In genomic region chr15:89468577-89468976, GRCm38 (mm10) we compare ENCODE assay signal across 10 mouse cellular contexts. TPM values are rescaled to one million over a fixed set of nuclear protein-coding genes. Genes with fewer than 3 reads are reported as not detected.
DNase-seq lines count a peak whose midpoint lies in the region; ATAC-seq and TF ChIP-seq lines count a peak whose summit lies in the region.
"Had no signal": no experiment of that assay in that cellular context is flagged by ENCODE, and none has a peak within 500 bp of the region (broad histone marks: within the 10 kb centered on the region; RNA-seq: fewer than 3 reads in every experiment).

No protein-coding gene starts in this region.

- WGBS in intestine, postnatal 0 days = 34% methylated on average over 2 of the region's 2 CpGs
- WGBS in intestine, embryonic 15.5 days = 34% methylated on average over 2 of the region's 2 CpGs

- no peak overlapping the region for H3K27ac ChIP-seq in intestine, postnatal 0 days (ENCODE audit: low read depth, low read length)
- no peak overlapping the region for H3K27ac ChIP-seq in intestine, embryonic 15.5 days
- H3K27ac ChIP-seq: heart, embryonic 13.5 days had no signal

- no peaks in the 10 kb centered on the region for H3K9me3 ChIP-seq in intestine, postnatal 0 days (ENCODE audit: control insufficient read depth)
- no peaks in the 10 kb centered on the region for H3K9me3 ChIP-seq in intestine, embryonic 15.5 days
- H3K9me3 ChIP-seq: heart, embryonic 13.5 days had no signal

- TF ChIP-seq CTCF in intestine, postnatal 0 days (IDR thresholded peaks at IDR 0.05; ENCODE audit: low read depth) = peak; percentile 78

- no peaks in the 10 kb centered on the region for H3K4me1 ChIP-seq in intestine, postnatal 0 days (replicated peaks; ENCODE audit: control insufficient read depth, insufficient read depth, low read length)
- no peaks in the 10 kb centered on the region for H3K4me1 ChIP-seq in intestine, embryonic 15.5 days (replicated peaks)
- H3K4me1 ChIP-seq: heart, embryonic 13.5 days had no signal

- no peaks in the 10 kb centered on the region for H3K27me3 ChIP-seq in intestine, postnatal 0 days (replicated peaks; ENCODE audit: control insufficient read depth, insufficient read depth, low read length)
- no peaks in the 10 kb centered on the region for H3K27me3 ChIP-seq in intestine, embryonic 15.5 days (replicated peaks)
- H3K27me3 ChIP-seq: heart, embryonic 13.5 days had no signal

- ATAC-seq in intestine, postnatal 0 days = no peak
- ATAC-seq in intestine, embryonic 15.5 days = no peak
- ATAC-seq in common myeloid progenitor, adult 5-6 weeks (replicated peaks; ENCODE audit: low read depth, poor library complexity, severe bottlenecking) = peak; percentile 77

- H3K36me3 ChIP-seq in intestine, postnatal 0 days (ENCODE audit: control insufficient read depth, insufficient read depth) = no peaks in the 10 kb centered on the region
- no peaks in the 10 kb centered on the region for H3K36me3 ChIP-seq in intestine, embryonic 15.5 days
- H3K36me3 ChIP-seq: heart, embryonic 13.5 days had no signal

- no peak overlapping the region for H3K4me3 ChIP-seq in intestine, postnatal 0 days (ENCODE audit: low read depth, low read length)
- no peak overlapping the region for H3K4me3 ChIP-seq in intestine, embryonic 15.5 days (replicated peaks)
- H3K4me3 ChIP-seq: heart, embryonic 13.5 days had no signal

- no peak overlapping the region for H3K9ac ChIP-seq in intestine, postnatal 0 days (ENCODE audit: low read depth, low read length)
- H3K9ac ChIP-seq in intestine, embryonic 15.5 days = no peak overlapping the region
- H3K9ac ChIP-seq: heart, embryonic 13.5 days had no signal

- DNase-seq in cerebellum, adult 18-20 months = peak; percentile 49 to 56
- no peak for DNase-seq in cerebellum, adult 11-12 months
- DNase-seq in A20 (ENCODE audit: low read depth, low spot score) = peak; percentile 34
- no peak for DNase-seq in adrenal gland, postnatal 10 days
- no peak for DNase-seq in kidney, adult 11 months

- H3K4me2 ChIP-seq in intestine, postnatal 0 days (replicated peaks; ENCODE audit: low read depth) = no peak overlapping the region
- no peak overlapping the region for H3K4me2 ChIP-seq in intestine, embryonic 15.5 days (replicated peaks)
- H3K4me2 ChIP-seq: heart, embryonic 13.5 days had no signal

RNA-seq across cellular contexts. Expression of gene Arsa, which starts 8.6 kb away (rescaled TPM):
- 32.0 and 36.2 TPM in 2 replicates for polyA plus RNA-seq in intestine, postnatal 0 days (2015; fragmentation: Nextera tagmentation; extraction: Ambion mirVana)
- 22.5 and 26.0 TPM in 2 replicates for polyA plus RNA-seq in intestine, embryonic 15.5 days (2015; fragmentation: Nextera tagmentation; extraction: Ambion mirVana)
- 9.4 and 12.9 TPM in 2 replicates for total RNA-seq in common myeloid progenitor, adult 5-6 weeks (2017)
- total RNA-seq in adrenal gland, postnatal 10 days (2021) = 10 to 100 TPM; 26.6 to 29.5 TPM

RNA-seq across cellular contexts. Expression of gene Mapk8ip2, which starts 14.9 kb away (rescaled TPM):
- polyA plus RNA-seq in intestine, postnatal 0 days (2015; fragmentation: Nextera tagmentation; extraction: Ambion mirVana) = 1.9 and 2.0 TPM in 2 replicates
- 4.1 and 4.5 TPM in 2 replicates for polyA plus RNA-seq in intestine, embryonic 15.5 days (2015; fragmentation: Nextera tagmentation; extraction: Ambion mirVana)
- not detected in 2 replicates for total RNA-seq in common myeloid progenitor, adult 5-6 weeks (2017)
- total RNA-seq in adrenal gland, postnatal 10 days (2021) = 10 to 100 TPM in 1 of 2 experiments, 1 to 10 TPM in 1; 6.9 to 12.7 TPM

RNA-seq across cellular contexts. Expression of gene Shank3, which starts 30.8 kb away (rescaled TPM):
- polyA plus RNA-seq in intestine, postnatal 0 days (2015; fragmentation: Nextera tagmentation; extraction: Ambion mirVana) = 0.51 and 0.73 TPM in 2 replicates
- 1.2 and 1.3 TPM in 2 replicates for polyA plus RNA-seq in intestine, embryonic 15.5 days (2015; fragmentation: Nextera tagmentation; extraction: Ambion mirVana)
- 10.2 and 14.9 TPM in 2 replicates for total RNA-seq in common myeloid progenitor, adult 5-6 weeks (2017)
- total RNA-seq in adrenal gland, postnatal 10 days (2021) = 10 to 100 TPM; 54.1 to 67.5 TPM

RNA-seq across cellular contexts. Expression of gene Chkb, which starts 38.9 kb away (rescaled TPM):
- polyA plus RNA-seq in intestine, postnatal 0 days (2015; fragmentation: Nextera tagmentation; extraction: Ambion mirVana) = 85.8 and 92.3 TPM in 2 replicates
- 52.6 and 61.8 TPM in 2 replicates for polyA plus RNA-seq in intestine, embryonic 15.5 days (2015; fragmentation: Nextera tagmentation; extraction: Ambion mirVana)
- 11.7 and 15.9 TPM in 2 replicates for total RNA-seq in common myeloid progenitor, adult 5-6 weeks (2017)
- total RNA-seq in adrenal gland, postnatal 10 days (2021) = 100 to 1,000 TPM; 106 to 128 TPM

RNA-seq across cellular contexts. Expression of gene Gm44502, which starts 39.1 kb away (rescaled TPM):
- polyA plus RNA-seq in intestine, postnatal 0 days (2015; fragmentation: Nextera tagmentation; extraction: Ambion mirVana) = not detected in 2 replicates
- polyA plus RNA-seq in intestine, embryonic 15.5 days (2015; fragmentation: Nextera tagmentation; extraction: Ambion mirVana) = not detected in 2 replicates
- total RNA-seq in common myeloid progenitor, adult 5-6 weeks (2017) = 0.29 and 0.46 TPM in 2 replicates
- 1 to 10 TPM; 5.6 to 9.2 TPM for total RNA-seq in adrenal gland, postnatal 10 days (2021)
- polyA plus RNA-seq: stomach, embryonic 14.5 days had no signal

Comparison
In these comparisons a context has a peak if more than half of its experiments do, and no peak if none do; other contexts are left out.
1. DNase-seq: peak in cerebellum, adult 18-20 months (2 of 2) and A20 (single experiment); none in cerebellum, adult 11-12 months (single experiment), adrenal gland, postnatal 10 days (single experiment) and kidney, adult 11 months (single experiment).